ENCODE assay signal across 8 mouse cellular contexts in the genomic region with DNA sequence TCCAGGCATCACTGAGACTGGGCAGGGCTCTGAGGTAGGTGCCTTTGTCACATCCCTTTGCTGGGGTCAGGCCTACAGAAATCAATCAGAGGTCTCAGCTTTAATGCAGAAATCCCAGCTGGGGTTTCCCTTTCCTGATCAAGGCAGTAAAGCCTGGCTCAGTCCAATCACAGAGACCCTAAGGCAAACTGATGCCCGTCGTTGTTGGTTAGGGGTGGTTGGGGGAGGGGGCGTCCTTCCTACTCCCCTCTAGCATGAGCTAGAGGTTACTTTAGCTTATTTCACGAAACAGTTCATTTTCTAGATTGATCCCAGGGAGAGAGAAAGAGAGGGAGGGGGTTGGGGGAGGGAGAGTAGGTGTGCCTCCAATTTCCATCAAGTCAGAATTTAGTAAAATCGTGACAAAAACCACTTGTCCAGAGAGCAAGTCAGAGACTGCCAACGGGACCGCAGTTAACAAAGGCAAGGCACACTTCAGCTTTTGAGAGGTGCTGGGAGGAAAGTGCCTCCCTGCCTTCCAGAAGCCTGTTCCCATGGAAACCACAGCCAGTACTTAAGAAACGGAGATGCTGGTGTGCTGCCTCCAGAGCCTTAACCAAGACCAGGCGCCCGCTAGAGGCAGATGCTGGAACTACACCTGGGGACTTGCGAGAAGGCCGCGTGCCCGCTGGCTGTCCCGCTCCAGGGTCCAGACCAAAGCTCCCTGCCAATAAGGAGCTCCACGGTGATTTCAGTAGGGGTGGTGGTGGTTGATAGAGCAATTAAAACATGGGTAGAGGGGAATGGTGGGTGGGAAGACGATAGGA. TPM values are rescaled to one million over a fixed set of nuclear protein-coding genes. Genes with fewer than 3 reads are reported as not detected.
DNase-seq lines count a peak whose midpoint lies in the region; ATAC-seq lines count a peak whose summit lies in the region.

No protein-coding gene starts in this region.

- H3K4me1 ChIP-seq in limb, embryonic 11.5 days (ENCODE audit: control insufficient read depth, insufficient read depth, low read length) = no peaks in the 10 kb centered on the region

- no peak overlapping the region for H3K4me3 ChIP-seq in limb, embryonic 11.5 days (ENCODE audit: low read depth, low read length)

- 4% methylated on average over 17 of the region's 17 CpGs for WGBS in limb, embryonic 11.5 days

- H3K27ac ChIP-seq in limb, embryonic 11.5 days (replicated peaks; ENCODE audit: low read depth, low read length) = no peak overlapping the region; the same call in 1 of the 2 replicates

- H3K9me3 ChIP-seq in limb, embryonic 11.5 days (ENCODE audit: control insufficient read depth, low read length) = no peaks in the 10 kb centered on the region

- H3K36me3 ChIP-seq in limb, embryonic 11.5 days (ENCODE audit: control insufficient read depth, insufficient read depth, low read length) = peaks cover 10% of the 10 kb centered on the region

- ATAC-seq in limb, embryonic 11.5 days (ENCODE audit: insufficient number of reproducible peaks, low FRiP score, low TSS enrichment, low read depth) = peak; percentile 59; the same call in 1 of the 2 replicates

- H3K9ac ChIP-seq in limb, embryonic 11.5 days (ENCODE audit: low read length) = no peak overlapping the region

- DNase-seq in 3134 (ENCODE audit: extremely low read depth, insufficient read length, low spot score) = peak; percentile 42
- peak; percentile 97 for DNase-seq in adrenal gland, postnatal 10 days
- peak; percentile 94 for DNase-seq in embryo, embryonic 9.5 days (ENCODE audit: extremely low spot score)
- DNase-seq in gastrocnemius, postnatal 4 days (ENCODE audit: low spot score in 2 of 2) = peak; percentile 83 to 94
- peak; percentile 83 to 96 for DNase-seq in kidney, adult 8-10 months
- DNase-seq in limb, embryonic 11.5 days (ENCODE audit: low spot score) = peak; percentile 100
- DNase-seq in monocyte, adult 2 months (ENCODE audit: low read depth in 1 of 2, low spot score in 2 of 2) = peak; percentile 67 to 88
- peak; percentile 84 to 94 for DNase-seq in spleen, postnatal 14 days (ENCODE audit: low spot score in 2 of 2)

- peaks cover 11% of the 10 kb centered on the region for H3K27me3 ChIP-seq in limb, embryonic 11.5 days (ENCODE audit: control insufficient read depth, insufficient read depth, low read length)

- peak overlapping the region; percentile 10; the same call in 1 of the 2 replicates for H3K4me2 ChIP-seq in limb, embryonic 11.5 days (ENCODE audit: low read depth, severe bottlenecking)

RNA-seq across cellular contexts. Expression of gene Rrp1, which starts 16.8 kb away (rescaled TPM):
- 100 to 1,000 TPM; 186 to 194 TPM for total RNA-seq in adrenal gland, postnatal 10 days (2021)
- 100 to 1,000 TPM; 113 to 119 TPM for total RNA-seq in gastrocnemius, postnatal 4 days (2021)
- polyA plus RNA-seq in limb, embryonic 11.5 days (2014; fragmentation: Nextera tagmentation; extraction: Ambion mirVana) = 272 and 283 TPM in 2 replicates

RNA-seq across cellular contexts. Expression of gene Cstb, which starts 29.4 kb away (rescaled TPM):
- 100 to 1,000 TPM; 130 to 150 TPM for total RNA-seq in adrenal gland, postnatal 10 days (2021)
- total RNA-seq in gastrocnemius, postnatal 4 days (2021) = 10 to 100 TPM; 46.6 to 52.1 TPM
- 169 TPM in 2 replicates for polyA plus RNA-seq in limb, embryonic 11.5 days (2014; fragmentation: Nextera tagmentation; extraction: Ambion mirVana)

RNA-seq across cellular contexts. Expression of gene Agpat3, which starts 43.7 kb away (rescaled TPM):
- 100 to 1,000 TPM; 327 to 351 TPM for total RNA-seq in adrenal gland, postnatal 10 days (2021)
- total RNA-seq in gastrocnemius, postnatal 4 days (2021) = 100 to 1,000 TPM; 231 to 259 TPM
- polyA plus RNA-seq in limb, embryonic 11.5 days (2014; fragmentation: Nextera tagmentation; extraction: Ambion mirVana) = 37.4 and 38.0 TPM in 2 replicates

Comparison
In these comparisons a context has a peak if more than half of its experiments do, and no peak if none do; other contexts are left out.
1. DNase-seq: peak in every context shown above with its lines; median percentile 100 in limb, embryonic 11.5 days; 97 in adrenal gland, postnatal 10 days; 94 in embryo, embryonic 9.5 days; 90 in kidney, adult 8-10 months; 89 in spleen, postnatal 14 days; 88 in gastrocnemius, postnatal 4 days; 78 in monocyte, adult 2 months; 42 in 3134.